Mouse (Mus musculus) layer of hippocampus, postnatal 36 days (tissue): ENCODE results near the gene Gm20883. TPM values are rescaled to one million over a fixed set of nuclear protein-coding genes. Genes with fewer than 3 reads are reported as not detected.
"Not testable (repeated sequence)": the region's sequence is repeated elsewhere in the genome, so short reads cannot be mapped to it uniquely, and the experiment has no call there.

Experiments used
- DNase-seq, 2 experiments: peaks; one replicate each; pipeline ENCODE4 v3.0.0; 2022
- total RNA-seq, 2 experiments: library from RNA; stranded (reverse); gene quantifications; 2 replicates each; pipeline ENCODE4 v1.2.3; 2021

Gene Gm20883
- not detected for total RNA-seq

DNA sequence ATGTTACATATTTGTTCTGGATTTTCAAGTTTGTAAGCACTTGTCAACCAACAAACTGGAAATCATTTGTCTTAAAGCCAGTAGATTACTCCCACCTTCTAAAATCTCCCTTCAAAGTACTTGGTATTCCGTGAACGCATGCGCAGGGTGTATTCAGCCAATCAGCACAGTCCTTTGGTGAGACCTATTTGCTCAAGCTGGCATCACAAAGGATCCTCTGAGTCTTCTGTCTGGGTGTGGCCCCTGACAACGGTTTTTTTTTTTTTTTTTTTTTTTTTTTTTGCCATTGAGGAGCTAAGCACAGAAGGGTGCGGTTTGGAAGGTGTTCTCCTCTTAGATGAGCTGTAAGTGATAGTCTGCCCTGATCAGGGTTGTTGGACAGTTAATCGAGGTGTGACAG lies at the start of gene Gm20883:
Gene Gm20883 (plus strand): TSS at position 301 of the 400 bp plus-strand sequence.
- not testable (repeated sequence) for DNase-seq
